16 mouse cellular contexts compared by ENCODE assay signal in the genomic region with DNA sequence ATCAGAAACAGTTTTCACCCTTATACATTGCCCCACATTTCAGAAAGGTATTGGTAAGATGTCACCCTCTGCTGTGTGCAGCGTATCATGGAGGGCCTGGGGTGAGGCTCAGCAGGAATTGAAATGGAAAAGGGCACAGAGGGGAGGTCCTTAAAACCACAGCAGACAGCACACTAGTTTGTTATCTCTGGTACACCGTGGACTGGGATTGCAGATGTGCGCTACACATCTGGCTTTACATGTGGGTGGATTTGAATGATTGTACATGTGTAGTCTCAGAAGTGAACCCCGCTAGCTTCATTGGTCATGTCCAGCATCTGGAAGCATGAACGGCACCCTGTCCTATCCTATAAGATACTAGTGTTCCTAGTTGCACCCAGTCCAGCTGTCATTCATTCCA.
"Had no signal": no experiment of that assay in that cellular context is flagged by ENCODE, and none has a peak within 500 bp of the region (broad histone marks: within the 10 kb centered on the region; RNA-seq: fewer than 3 reads in every experiment).

No protein-coding gene starts in this region.

- H3K27me3 ChIP-seq: intestine, embryonic 15.5 days; kidney, embryonic 15.5 days; lung, embryonic 15.5 days; neural tube, embryonic 15.5 days; stomach, embryonic 15.5 days had no signal

- DNase-seq: kidney, adult 2 months; kidney, postnatal 14 days; lung, postnatal 14 days; midbrain, embryonic 14.5 days; retina, postnatal 1 day; right cerebral cortex, postnatal 4 days; spleen, adult 18-20 months; thymus, adult 2 months; thymus, postnatal 25 days had no signal

- H3K4me3 ChIP-seq: intestine, embryonic 15.5 days; kidney, embryonic 15.5 days; lung, embryonic 15.5 days; midbrain, embryonic 10.5 days; myocyte; neural tube, embryonic 15.5 days; stomach, embryonic 15.5 days had no signal

- H3K4me1 ChIP-seq: intestine, embryonic 15.5 days; lung, embryonic 15.5 days; midbrain, embryonic 10.5 days; stomach, embryonic 15.5 days had no signal

- H3K4me2 ChIP-seq: intestine, embryonic 15.5 days; kidney, embryonic 15.5 days; lung, embryonic 15.5 days; neural tube, embryonic 15.5 days; stomach, embryonic 15.5 days had no signal

- ATAC-seq: intestine, embryonic 15.5 days had no signal

- H3K27ac ChIP-seq: intestine, embryonic 15.5 days; kidney, embryonic 15.5 days; lung, embryonic 15.5 days; midbrain, embryonic 10.5 days; neural tube, embryonic 15.5 days; stomach, embryonic 15.5 days had no signal

- H3K9ac ChIP-seq: intestine, embryonic 15.5 days; kidney, embryonic 15.5 days; lung, embryonic 15.5 days; neural tube, embryonic 15.5 days; stomach, embryonic 15.5 days had no signal

- H3K9me3 ChIP-seq: intestine, embryonic 15.5 days; kidney, embryonic 15.5 days; lung, embryonic 15.5 days; midbrain, embryonic 10.5 days; neural tube, embryonic 15.5 days; stomach, embryonic 15.5 days had no signal
